Mouse (Mus musculus) kidney, embryonic 15.5 days (tissue): Measurements from ENCODE around the gene Gtf2a2. TPM values are rescaled to one million over a fixed set of nuclear protein-coding genes. Genes with fewer than 3 reads are reported as not detected.
A peak's percentile ranks its signal among the peaks of the same experiment; 100 is the strongest.
"Not testable (repeated sequence)": the region's sequence is repeated elsewhere in the genome, so short reads cannot be mapped to it uniquely, and the experiment has no call there.

Experiments
- ATAC-seq: fragments of 200-750 bp; cut with Nextera tagmentation; replicated peaks from 2 replicates; pipeline ENCODE4 v1.8.0; 2017; ENCODE audit warnings: moderate TSS enrichment; ENCODE audit not compliant: low FRiP score
- H3K27ac ChIP-seq: fragments of 300-500 bp; sonication (generic); 2 replicates; pipeline ENCODE4 v1.5.1; 2015; ENCODE audit warnings: mild to moderate bottlenecking, inconsistent platforms
- H3K27me3 ChIP-seq: fragments of 300-500 bp; sonication (generic); 2 replicates; pipeline ENCODE4 v1.6.1; 2015; ENCODE audit warnings: inconsistent platforms
- H3K36me3 ChIP-seq: fragments of 300-500 bp; sonication (generic); 2 replicates; pipeline ENCODE4 v1.6.1; 2015; ENCODE audit warnings: inconsistent platforms
- H3K4me1 ChIP-seq: fragments of 300-500 bp; sonication (generic); 2 replicates; pipeline ENCODE4 v1.6.1; 2015; ENCODE audit warnings: inconsistent platforms
- H3K4me2 ChIP-seq: fragments of 300-500 bp; sonication (generic); 2 replicates; pipeline ENCODE4 v1.6.1; 2015; ENCODE audit warnings: moderate library complexity, mild to moderate bottlenecking, inconsistent platforms
- H3K4me3 ChIP-seq: fragments of 300-500 bp; sonication (generic); replicated peaks from 2 replicates; pipeline ENCODE4 v1.5.1; 2015; ENCODE audit warnings: mild to moderate bottlenecking, inconsistent platforms
- H3K9ac ChIP-seq: fragments of 300-500 bp; sonication (generic); 2 replicates; pipeline ENCODE4 v1.6.1; 2015; ENCODE audit warnings: mild to moderate bottlenecking, inconsistent platforms
- H3K9me3 ChIP-seq: fragments of 300-500 bp; sonication (generic); replicated peaks from 2 replicates; pipeline ENCODE4 v1.6.1; 2016; ENCODE audit warnings: inconsistent platforms
- WGBS: fragments of 180-500 bp; shearing (Covaris S2); methylation state at CpG from one replicate; pipeline ENCODE4 v1.1.7; 2015; ENCODE audit warnings: mixed read lengths; 5-methylcytosine and 5-hydroxymethylcytosine counted together
- polyA plus RNA-seq: library from polyadenylated mRNA; unstranded; fragments of >200 nt; fragmentation: Nextera tagmentation; extraction: Ambion mirVana; gene quantifications from 2 replicates; pipeline ENCODE4 v1.2.1, GENCODE M21; 2015

Gtf2a2 gene
- polyA plus RNA-seq, 1 experiment from 2014 or later, result 183 TPM

DNA sequence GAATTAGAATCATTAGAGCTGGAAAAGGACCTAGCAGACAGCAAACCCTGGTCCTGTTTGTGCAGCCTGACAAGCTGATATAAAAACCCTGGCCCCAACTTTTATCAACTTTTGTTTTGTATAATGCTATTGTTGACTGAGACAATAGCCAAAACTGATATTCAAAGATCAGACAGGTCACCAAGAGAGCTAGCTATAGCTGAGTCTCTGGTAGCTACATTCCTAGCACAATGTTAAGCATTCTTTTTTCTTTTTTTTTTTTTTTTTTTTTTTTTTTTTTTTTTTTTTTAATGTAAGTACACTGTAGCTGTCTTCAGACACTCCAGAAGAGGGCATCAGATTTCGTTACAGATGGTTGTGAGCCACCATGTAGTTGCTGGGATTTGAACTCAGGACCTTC, 11.3 kb downstream of the Gtf2a2 start:
- not testable (repeated sequence) for ATAC-seq, H3K4me1 ChIP-seq, H3K27me3 ChIP-seq, H3K9ac ChIP-seq, H3K4me2 ChIP-seq, H3K4me3 ChIP-seq, H3K9me3 ChIP-seq, H3K27ac ChIP-seq
- H3K36me3 ChIP-seq, result peaks cover 36% of the 10 kb centered on the region
- WGBS, result 61% methylated on average over 1 of the region's 1 CpGs

DNA sequence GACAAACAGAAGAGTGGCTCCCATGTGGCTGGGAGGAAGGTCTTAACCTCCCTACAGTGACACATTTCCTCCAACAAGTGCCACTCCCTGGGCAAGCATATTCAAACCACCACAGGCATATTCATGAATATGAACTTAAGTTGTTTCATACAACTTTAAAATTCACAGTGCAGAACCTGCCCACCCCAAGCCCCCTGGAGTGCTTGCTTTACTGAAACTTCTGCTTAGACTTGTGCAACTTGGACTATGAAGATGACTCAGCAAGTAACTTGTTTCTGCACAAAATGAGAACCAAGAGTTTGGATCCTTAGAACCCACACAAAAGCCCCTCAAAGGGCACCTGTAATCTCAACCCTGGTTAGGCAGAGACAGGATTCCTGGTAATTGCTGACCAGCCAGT, 12.3 kb downstream of the Gtf2a2 start:
- H3K4me2 ChIP-seq, result no peak overlapping the region
- H3K36me3 ChIP-seq, result peaks cover 29% of the 10 kb centered on the region
- H3K4me1 ChIP-seq, result no peaks in the 10 kb centered on the region
- no peak for ATAC-seq
- no peak overlapping the region for H3K9ac ChIP-seq
- no peak overlapping the region for H3K27ac ChIP-seq
- H3K27me3 ChIP-seq, result no peaks in the 10 kb centered on the region
- no peaks in the 10 kb centered on the region for H3K9me3 ChIP-seq
- no peak overlapping the region for H3K4me3 ChIP-seq

DNA sequence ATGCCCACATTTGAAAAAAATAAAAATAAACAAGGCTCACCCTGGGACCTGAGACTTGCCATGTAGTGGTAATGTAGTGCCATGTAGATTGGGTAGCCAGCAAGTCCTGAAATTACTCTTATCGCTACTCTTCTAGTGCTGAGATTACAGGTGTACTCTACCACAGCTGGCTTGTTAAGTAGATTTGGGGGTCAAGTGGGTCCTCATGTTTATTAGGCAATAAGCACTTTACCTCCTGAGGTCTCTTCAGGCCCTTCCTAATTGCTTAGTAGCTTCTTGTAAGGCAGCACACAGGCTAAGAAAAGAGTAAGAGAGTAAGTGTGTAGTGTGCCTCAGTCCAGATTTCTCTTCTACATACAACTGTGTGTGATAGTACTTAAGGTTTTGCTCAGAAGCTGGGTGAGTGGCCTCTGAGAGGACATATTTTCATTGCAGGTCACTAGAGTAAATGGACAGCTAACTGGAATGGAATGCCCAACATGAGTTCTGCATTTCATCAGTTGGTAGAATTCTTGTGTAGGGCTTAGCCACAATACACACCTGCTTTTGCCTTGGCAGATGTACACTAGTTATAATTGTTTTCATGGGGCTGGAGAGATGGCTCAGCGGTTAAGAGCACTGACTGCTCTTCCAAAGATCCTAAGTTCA, 13.1 kb downstream of the Gtf2a2 start:
- no peak overlapping the region for H3K9ac ChIP-seq
- no peaks in the 10 kb centered on the region for H3K4me1 ChIP-seq
- H3K36me3 ChIP-seq, result peaks cover 22% of the 10 kb centered on the region; the same call in 1 of the 2 replicates
- no peaks in the 10 kb centered on the region for H3K27me3 ChIP-seq
- no peaks in the 10 kb centered on the region for H3K9me3 ChIP-seq
- H3K27ac ChIP-seq, result no peak overlapping the region
- H3K4me2 ChIP-seq, result no peak overlapping the region
- ATAC-seq, result no peak
- H3K4me3 ChIP-seq, result no peak overlapping the region
- 91% methylated on average over 2 of the region's 2 CpGs for WGBS

DNA sequence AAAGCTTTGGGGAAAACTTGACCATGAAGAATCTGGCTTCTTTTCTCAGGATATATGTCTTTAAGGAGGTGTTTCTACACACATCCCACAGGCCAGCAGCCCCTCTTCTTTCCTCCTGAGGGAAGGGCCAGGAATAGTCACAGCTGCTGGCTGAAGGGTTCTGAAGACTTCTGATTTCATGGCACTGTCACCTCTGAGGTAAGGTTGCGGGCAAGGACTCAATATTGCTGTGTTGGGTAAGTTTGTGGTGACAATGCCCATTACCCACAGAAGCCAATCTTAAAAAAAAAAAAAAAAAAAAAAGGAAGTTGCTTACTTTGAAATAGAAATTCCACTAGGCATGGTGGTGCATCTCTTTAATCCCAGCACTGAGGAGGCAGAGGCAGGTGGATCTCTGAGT, 19.8 kb downstream of the Gtf2a2 start:
- Histone ChIP-seq H3K27me3 (no peaks in the 10 kb centered on the region), H3K4me1 (peaks cover 33% of the 10 kb centered on the region), H3K9ac (no peak overlapping the region), H3K9me3 (no peaks in the 10 kb centered on the region), H3K36me3 (no peaks in the 10 kb centered on the region), H3K27ac (peak overlapping the region; percentile 80), H3K4me3 (no peak overlapping the region), H3K4me2 (no peak overlapping the region)
- no peak for ATAC-seq
- WGBS, result 93% methylated on average over 1 of the region's 1 CpGs

- no peak overlapping the region for H3K4me3 ChIP-seq
- H3K9ac ChIP-seq, result no peak overlapping the region
- H3K27ac ChIP-seq, result peak overlapping the region; percentile 80
- 56% methylated on average over 9 of the region's 9 CpGs for WGBS
- no peaks in the 10 kb centered on the region for H3K27me3 ChIP-seq
- H3K9me3 ChIP-seq, result no peaks in the 10 kb centered on the region
- H3K36me3 ChIP-seq, result no peaks in the 10 kb centered on the region
- ATAC-seq, result no peak
- H3K4me2 ChIP-seq, result peak overlapping the region; percentile 14; the same call in 1 of the 2 replicates
- H3K4me1 ChIP-seq, result peaks cover 33% of the 10 kb centered on the region
These were observed 20.7 kb downstream of the Gtf2a2 start for GRCm38 (mm10) chr9:70033056-70033455.

DNA sequence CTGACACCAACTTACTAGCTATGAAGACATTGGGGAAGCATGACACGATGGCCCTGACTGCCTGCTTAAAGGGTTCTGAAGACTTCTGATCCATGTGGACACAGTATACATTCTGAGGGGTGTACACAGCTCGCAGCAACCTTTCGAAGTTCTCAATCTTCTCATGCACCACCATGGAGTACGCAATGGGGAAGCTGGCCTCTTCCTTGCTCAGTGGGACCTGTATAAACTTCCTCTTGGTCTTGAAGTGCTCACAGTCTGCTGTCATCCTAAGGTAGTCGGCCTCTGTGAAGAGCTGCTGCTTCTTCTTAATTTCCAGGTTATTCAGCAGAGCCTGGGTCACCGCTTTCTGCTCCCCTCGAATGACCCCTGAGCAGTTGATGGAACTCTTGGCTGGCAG, 22.4 kb downstream of the Gtf2a2 start:
- no peaks in the 10 kb centered on the region for H3K36me3 ChIP-seq
- H3K27me3 ChIP-seq, result no peaks in the 10 kb centered on the region
- H3K4me2 ChIP-seq, result no peak overlapping the region
- no peaks in the 10 kb centered on the region for H3K9me3 ChIP-seq
- peak overlapping the region; percentile 59 for H3K27ac ChIP-seq
- H3K4me3 ChIP-seq, result no peak overlapping the region
- ATAC-seq, result no peak
- H3K9ac ChIP-seq, result no peak overlapping the region
- peaks cover 33% of the 10 kb centered on the region for H3K4me1 ChIP-seq
- WGBS, result 91% methylated on average over 7 of the region's 7 CpGs

- 64% methylated on average over 4 of the region's 4 CpGs for WGBS
- Histone ChIP-seq H3K9me3 (no peaks in the 10 kb centered on the region), H3K27ac (no peak overlapping the region), H3K27me3 (no peaks in the 10 kb centered on the region), H3K4me2 (no peak overlapping the region), H3K4me3 (no peak overlapping the region), H3K36me3 (no peaks in the 10 kb centered on the region), H3K9ac (no peak overlapping the region), H3K4me1 (peaks cover 32% of the 10 kb centered on the region)
- no peak for ATAC-seq
These were observed 24.3 kb downstream of the Gtf2a2 start for GRCm38 (mm10) chr9:70036646-70037045.

DNA sequence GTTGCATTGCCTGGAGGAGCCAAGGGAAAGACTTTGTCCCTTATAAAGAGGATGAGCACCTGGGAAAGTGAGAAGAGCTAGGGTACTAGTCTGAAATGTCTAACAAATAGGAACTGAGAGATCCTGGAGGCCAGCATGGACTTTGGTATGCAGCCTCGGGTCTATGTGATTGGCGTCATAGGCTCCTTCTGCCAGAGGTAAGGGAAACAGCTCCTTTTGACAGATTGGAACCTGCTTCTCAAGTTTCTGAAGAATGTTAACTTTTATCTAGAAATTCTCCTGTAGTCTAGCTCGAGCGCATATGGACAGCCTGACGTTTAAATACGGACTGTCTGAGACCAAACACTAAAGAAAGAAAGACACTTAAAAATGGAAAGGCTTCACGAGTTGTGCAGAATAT, 25.6 kb downstream of the Gtf2a2 start, which contains the start of gene Gcnt3:
TSS of gene Gcnt3 (minus strand) at position 101 of the 400 bp plus-strand sequence.
- no peak within 1 kb of the TSS for H3K4me3 ChIP-seq
- no peak for ATAC-seq
- H3K36me3 ChIP-seq, result no peaks in the 10 kb centered on the region
- no peak within 1 kb of the TSS for H3K9ac ChIP-seq
- H3K9me3 ChIP-seq, result no peaks in the 10 kb centered on the region
- no peak within 1 kb of the TSS for H3K4me2 ChIP-seq
- no peaks in the 10 kb centered on the region for H3K27me3 ChIP-seq
- no peak within 1 kb of the TSS for H3K27ac ChIP-seq
- WGBS, result 82% methylated on average over 7 of the region's 7 CpGs
- peaks cover 20% of the 10 kb centered on the region for H3K4me1 ChIP-seq

GRCm38 (mm10) chr9:70039597-70040385, 27.4 kb downstream of the Gtf2a2 start:
- Histone ChIP-seq H3K9ac (no peak overlapping the region), H3K27me3 (no peaks in the 10 kb centered on the region), H3K36me3 (no peaks in the 10 kb centered on the region), H3K4me3 (no peak overlapping the region), H3K27ac (no peak overlapping the region), H3K9me3 (no peaks in the 10 kb centered on the region), H3K4me2 (no peak overlapping the region), H3K4me1 (peaks cover 11% of the 10 kb centered on the region)
- ATAC-seq, result no peak
- WGBS, result 83% methylated on average over 6 of the region's 6 CpGs

GRCm38 (mm10) chr9:70040570-70040969, 28.2 kb downstream of the Gtf2a2 start:
- Histone ChIP-seq H3K9ac (no peak overlapping the region), H3K27ac (no peak overlapping the region), H3K9me3 (no peaks in the 10 kb centered on the region), H3K27me3 (no peaks in the 10 kb centered on the region), H3K4me3 (no peak overlapping the region), H3K4me1 (peaks cover 5% of the 10 kb centered on the region; the same call in 1 of the 2 replicates), H3K36me3 (no peaks in the 10 kb centered on the region), H3K4me2 (no peak overlapping the region)
- ATAC-seq, result no peak
- WGBS, result 88% methylated on average over 11 of the region's 11 CpGs

- 95% methylated on average over 4 of the region's 4 CpGs for WGBS
- no peak overlapping the region for H3K4me2 ChIP-seq
- H3K27me3 ChIP-seq, result no peaks in the 10 kb centered on the region
- no peak overlapping the region for H3K9ac ChIP-seq
- H3K4me3 ChIP-seq, result no peak overlapping the region
- H3K9me3 ChIP-seq, result no peaks in the 10 kb centered on the region
- no peak for ATAC-seq
- H3K27ac ChIP-seq, result no peak overlapping the region
- no peaks in the 10 kb centered on the region for H3K4me1 ChIP-seq
- H3K36me3 ChIP-seq, result no peaks in the 10 kb centered on the region
These were observed 29.8 kb downstream of the Gtf2a2 start for GRCm38 (mm10) chr9:70042137-70042536.

DNA sequence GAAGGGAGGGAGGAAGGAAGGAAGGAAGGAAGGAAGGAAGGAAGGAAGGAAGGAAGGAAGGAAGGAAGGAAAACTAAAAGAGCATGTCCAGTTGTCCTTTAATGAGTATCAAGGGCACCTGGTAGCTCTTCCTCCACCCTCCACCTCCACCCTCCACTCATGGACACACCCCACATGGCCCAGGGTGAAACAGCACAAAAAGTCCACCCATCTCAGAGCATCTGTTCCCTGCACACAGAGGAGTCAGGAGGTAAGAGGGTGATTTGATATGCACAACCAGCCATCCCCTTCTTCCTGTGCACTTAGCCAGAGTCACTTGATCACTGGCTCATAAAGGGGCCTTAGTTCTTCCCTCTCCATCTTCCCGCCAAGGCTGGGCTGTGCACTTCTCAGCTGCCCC, 30.6 kb downstream of the Gtf2a2 start:
- no peak for ATAC-seq
- 44% methylated on average over 1 of the region's 1 CpGs for WGBS
- no peaks in the 10 kb centered on the region for H3K36me3 ChIP-seq

More for the DNA sequence above, 30.6 kb downstream of the Gtf2a2 start:
- Histone ChIP-seq H3K4me3 (no peak overlapping the region), H3K27ac (no peak overlapping the region), H3K9ac (no peak overlapping the region), H3K4me2 (no peak overlapping the region), H3K27me3 (no peaks in the 10 kb centered on the region), H3K4me1 (peaks cover 5% of the 10 kb centered on the region; the same call in 1 of the 2 replicates), H3K9me3 (no peaks in the 10 kb centered on the region)
